In genomic region chr10:59125497-59125896, GRCm38 (mm10) we compare ENCODE assay signal across 21 mouse cellular contexts.
"Had no signal": no experiment of that assay in that cellular context is flagged by ENCODE, and none has a peak within 500 bp of the region (broad histone marks: within the 10 kb centered on the region; RNA-seq: fewer than 3 reads in every experiment).

No protein-coding gene starts in this region.

- H3K4me1 ChIP-seq: lung, embryonic 15.5 days; midbrain, embryonic 10.5 days; midbrain, embryonic 12.5 days; neural tube, embryonic 13.5 days; neural tube, embryonic 15.5 days had no signal

- H3K27ac ChIP-seq: lung, embryonic 15.5 days; macrophage; midbrain, embryonic 10.5 days; midbrain, embryonic 12.5 days; neural tube, embryonic 13.5 days; neural tube, embryonic 15.5 days had no signal

- H3K9ac ChIP-seq: lung, embryonic 15.5 days; midbrain, embryonic 12.5 days; neural tube, embryonic 13.5 days; neural tube, embryonic 15.5 days had no signal

- ATAC-seq: lung, postnatal 0 days; midbrain, embryonic 16.5 days had no signal

- DNase-seq: lung, adult 2 months; lung, postnatal 14 days; lung, postnatal 36 days; midbrain, embryonic 14.5 days; retina, postnatal 1 day; right cerebral cortex, adult 18-20 months; right cerebral cortex, postnatal 25 days; right cerebral cortex, postnatal 4 days; spleen, adult 18-20 months; thymus, adult 18-20 months; thymus, postnatal 14 days; thymus, postnatal 36 days had no signal

- H3K27me3 ChIP-seq: lung, embryonic 15.5 days; midbrain, embryonic 12.5 days; neural tube, embryonic 13.5 days; neural tube, embryonic 15.5 days had no signal

- H3K9me3 ChIP-seq: lung, embryonic 15.5 days; midbrain, embryonic 10.5 days; midbrain, embryonic 12.5 days; neural tube, embryonic 13.5 days; neural tube, embryonic 15.5 days had no signal

- H3K4me3 ChIP-seq: lung, embryonic 15.5 days; midbrain, embryonic 10.5 days; midbrain, embryonic 12.5 days; myocyte; neural tube, embryonic 13.5 days; neural tube, embryonic 15.5 days had no signal

- H3K4me2 ChIP-seq: lung, embryonic 15.5 days; midbrain, embryonic 12.5 days; neural tube, embryonic 13.5 days; neural tube, embryonic 15.5 days had no signal

- H3K36me3 ChIP-seq: lung, embryonic 15.5 days; midbrain, embryonic 10.5 days; midbrain, embryonic 12.5 days; neural tube, embryonic 13.5 days; neural tube, embryonic 15.5 days had no signal
